Mouse (Mus musculus) bone marrow, adult 2 months (tissue): ENCODE results near the gene Srsf2. TPM values are rescaled to one million over a fixed set of nuclear protein-coding genes. Genes with fewer than 3 reads are reported as not detected.

ENCODE experiments used
- H3K27ac ChIP-seq: fragments of 200-500 bp; 2 replicates; pipeline ENCODE4 v1.5.1; 2012; ENCODE audit warnings: low read depth, mild to moderate bottlenecking, control low read depth, inconsistent platforms, low read length; ENCODE audit not compliant: control insufficient read depth, poor library complexity, insufficient read depth
- H3K4me1 ChIP-seq: fragments of 200-500 bp; 2 replicates; pipeline ENCODE4 v1.6.1; 2011; ENCODE audit warnings: low read length; ENCODE audit not compliant: control insufficient read depth, insufficient read depth
- H3K4me3 ChIP-seq: fragments of 200-500 bp; replicated peaks from 2 replicates; pipeline ENCODE3; 2011; ENCODE audit warnings: mild to moderate bottlenecking, low read depth, low read length, control low read depth; ENCODE audit not compliant: control insufficient read depth
- CTCF ChIP-seq: fragments of 200-500 bp; IDR thresholded peaks from 2 replicates; pipeline ENCODE4 v1.5.1; 2011; ENCODE audit warnings: low read length, control low read depth; ENCODE audit not compliant: control insufficient read depth, insufficient read depth
- POLR2A ChIP-seq: fragments of 200-500 bp; IDR thresholded peaks from 2 replicates; pipeline ENCODE4 v1.6.1; 2011; ENCODE audit warnings: low read depth, mild to moderate bottlenecking, control low read depth, low read length, borderline replicate concordance; ENCODE audit not compliant: control insufficient read depth
- WGBS: fragments of 180-500 bp; shearing (Covaris S2); methylation state at CpG from one replicate; pipeline ENCODE4 v1.1.7; 2018; 5-methylcytosine and 5-hydroxymethylcytosine counted together
- polyA plus RNA-seq: library from polyadenylated mRNA; stranded (reverse); fragments of >200 nt; gene quantifications from 2 replicates; pipeline ENCODE4 v1.2.4, GENCODE M21; 2011; ENCODE audit warnings: low replicate concordance; ENCODE audit not compliant: missing spikeins, insufficient read depth, insufficient read length

Gene Srsf2
- polyA plus RNA-seq, 1 experiment: 524 TPM

- 67% methylated on average over 20 of the region's 20 CpGs for WGBS
- no peak for TF ChIP-seq POLR2A
- TF ChIP-seq CTCF: no peak
- Histone ChIP-seq H3K4me3 (no peak overlapping the region), H3K4me1 (no peaks in the 10 kb centered on the region), H3K27ac (no peak overlapping the region)
Observed at GRCm38 (mm10) chr11:116814076-116814883, 38.6 kb downstream of the Srsf2 start.

GRCm38 (mm10) chr11:116813610-116814009 is 39.3 kb downstream of the Srsf2 start:
- Histone ChIP-seq H3K4me3 (no peak overlapping the region), H3K27ac (no peak overlapping the region), H3K4me1 (no peaks in the 10 kb centered on the region)
- 92% methylated on average over 13 of the region's 13 CpGs for WGBS
- TF ChIP-seq POLR2A (no peak), CTCF (no peak)

GRCm38 (mm10) chr11:116812793-116813529 is 39.9 kb downstream of the Srsf2 start:
- H3K4me3 ChIP-seq: no peak overlapping the region
- WGBS: 78% methylated on average over 21 of the region's 21 CpGs
- TF ChIP-seq CTCF: no peak
- no peak for TF ChIP-seq POLR2A
- H3K4me1 ChIP-seq: no peaks in the 10 kb centered on the region
- no peak overlapping the region for H3K27ac ChIP-seq

GRCm38 (mm10) chr11:116810983-116811901 is 41.7 kb downstream of the Srsf2 start:
- TF ChIP-seq POLR2A: no peak
- TF ChIP-seq CTCF: no peak
- Histone ChIP-seq H3K27ac (no peak overlapping the region), H3K4me1 (no peaks in the 10 kb centered on the region), H3K4me3 (no peak overlapping the region)
- 10% methylated on average over 32 of the region's 32 CpGs for WGBS

GRCm38 (mm10) chr11:116810528-116810927 is 42.4 kb downstream of the Srsf2 start:
- Histone ChIP-seq H3K4me1 (no peaks in the 10 kb centered on the region), H3K4me3 (no peak overlapping the region), H3K27ac (no peak overlapping the region)
- WGBS: 73% methylated on average over 11 of the region's 11 CpGs
- TF ChIP-seq POLR2A: no peak
- no peak for TF ChIP-seq CTCF

- Histone ChIP-seq H3K27ac (no peak overlapping the region), H3K4me1 (no peaks in the 10 kb centered on the region), H3K4me3 (no peak overlapping the region)
- TF ChIP-seq POLR2A (no peak), CTCF (no peak)
- WGBS: 70% methylated on average over 8 of the region's 8 CpGs
Observed at GRCm38 (mm10) chr11:116809520-116809919, 43.4 kb downstream of the Srsf2 start.

- no peaks in the 10 kb centered on the region for H3K4me1 ChIP-seq
- TF ChIP-seq CTCF: no peak
- WGBS: 80% methylated on average over 11 of the region's 11 CpGs
- H3K27ac ChIP-seq: no peak overlapping the region
- H3K4me3 ChIP-seq: no peak overlapping the region
Observed at GRCm38 (mm10) chr11:116808811-116809395, 44.0 kb downstream of the Srsf2 start.
